Mouse (Mus musculus): ENCODE data around the gene Col28a1. TPM values are rescaled to one million over a fixed set of nuclear protein-coding genes. Genes with fewer than 3 reads are reported as not detected.
"Not testable (repeated sequence)": the region's sequence is repeated elsewhere in the genome, so short reads cannot be mapped to it uniquely, and the experiment has no call there.

Col28a1 gene
- polyA plus RNA-seq, 1 experiment from 2014 or later: 1.2 TPM

- no peaks in the 10 kb centered on the region for H3K4me1 ChIP-seq (replicated peaks)
- no peak overlapping the region for H3K9ac ChIP-seq
- no peak overlapping the region for H3K27ac ChIP-seq (replicated peaks)
- H3K27me3 ChIP-seq: no peaks in the 10 kb centered on the region
- 90% methylated on average over 3 of the region's 3 CpGs for WGBS
- H3K4me3 ChIP-seq: no peak overlapping the region
- H3K36me3 ChIP-seq: no peaks in the 10 kb centered on the region
- no peaks in the 10 kb centered on the region for H3K9me3 ChIP-seq
- no peak for ATAC-seq (ENCODE audit: low FRiP score, low read depth)
- H3K4me2 ChIP-seq: no peak overlapping the region
These were observed 125.3 kb downstream of the Col28a1 start for GRCm38 (mm10) chr6:8067124-8067523.

- Histone ChIP-seq H3K4me3 (no peak overlapping the region), H3K4me2 (no peak overlapping the region), H3K9ac (no peak overlapping the region), H3K27me3 (no peaks in the 10 kb centered on the region), H3K4me1 (replicated peaks) (no peaks in the 10 kb centered on the region), H3K27ac (replicated peaks) (no peak overlapping the region), H3K9me3 (no peaks in the 10 kb centered on the region), H3K36me3 (no peaks in the 10 kb centered on the region)
- 64% methylated on average over 3 of the region's 3 CpGs for WGBS
- no peak for ATAC-seq (ENCODE audit: low FRiP score, low read depth)
These were observed 126.2 kb downstream of the Col28a1 start for GRCm38 (mm10) chr6:8066208-8066607.

- Histone ChIP-seq H3K27me3 (no peaks in the 10 kb centered on the region), H3K4me1 (replicated peaks) (no peaks in the 10 kb centered on the region), H3K36me3 (no peaks in the 10 kb centered on the region), H3K27ac (replicated peaks) (no peak overlapping the region), H3K4me3 (no peak overlapping the region), H3K4me2 (no peak overlapping the region), H3K9me3 (no peaks in the 10 kb centered on the region), H3K9ac (no peak overlapping the region)
- ATAC-seq (ENCODE audit: low FRiP score, low read depth): no peak
- WGBS: 91% methylated on average over 7 of the region's 7 CpGs
These were observed 133.2 kb downstream of the Col28a1 start for GRCm38 (mm10) chr6:8059199-8059598.

- H3K4me3 ChIP-seq: no peak overlapping the region
- no peak overlapping the region for H3K4me2 ChIP-seq
- no peaks in the 10 kb centered on the region for H3K9me3 ChIP-seq
- no peaks in the 10 kb centered on the region for H3K36me3 ChIP-seq
- no peak overlapping the region for H3K9ac ChIP-seq
- H3K4me1 ChIP-seq (replicated peaks): no peaks in the 10 kb centered on the region
- H3K27me3 ChIP-seq: no peaks in the 10 kb centered on the region
- 84% methylated on average over 2 of the region's 2 CpGs for whole genome bisulfite sequencing
- no peak for ATAC-seq (ENCODE audit: low FRiP score, low read depth)
- H3K27ac ChIP-seq (replicated peaks): no peak overlapping the region
These were observed 144.2 kb downstream of the Col28a1 start for GRCm38 (mm10) chr6:8048216-8048615.

GRCm38 (mm10) chr6:8046446-8046845 lies 146.0 kb downstream of the Col28a1 start:
- WGBS: 83% methylated on average over 4 of the region's 4 CpGs
- Histone ChIP-seq H3K27ac (replicated peaks) (no peak overlapping the region), H3K4me2 (no peak overlapping the region), H3K9me3 (no peaks in the 10 kb centered on the region), H3K27me3 (no peaks in the 10 kb centered on the region), H3K9ac (no peak overlapping the region), H3K4me3 (no peak overlapping the region), H3K4me1 (replicated peaks) (no peaks in the 10 kb centered on the region), H3K36me3 (no peaks in the 10 kb centered on the region)
- ATAC-seq (ENCODE audit: low FRiP score, low read depth): no peak

- WGBS: 97% methylated on average over 1 of the region's 1 CpGs
- Histone ChIP-seq H3K4me2 (no peak overlapping the region), H3K4me1 (replicated peaks) (no peaks in the 10 kb centered on the region), H3K9me3 (no peaks in the 10 kb centered on the region), H3K27me3 (no peaks in the 10 kb centered on the region), H3K9ac (no peak overlapping the region), H3K4me3 (no peak overlapping the region), H3K36me3 (no peaks in the 10 kb centered on the region), H3K27ac (replicated peaks) (no peak overlapping the region)
- no peak for ATAC-seq (ENCODE audit: low FRiP score, low read depth)
These were observed 146.6 kb downstream of the Col28a1 start for GRCm38 (mm10) chr6:8045825-8046224.

GRCm38 (mm10) chr6:8028711-8029110 lies 163.7 kb downstream of the Col28a1 start:
- no peak overlapping the region for H3K27ac ChIP-seq (replicated peaks)
- H3K36me3 ChIP-seq: no peaks in the 10 kb centered on the region
- no peak overlapping the region for H3K9ac ChIP-seq
- no peak for ATAC-seq (ENCODE audit: low FRiP score, low read depth)
- H3K4me2 ChIP-seq: no peak overlapping the region
- WGBS: 86% methylated on average over 4 of the region's 4 CpGs
- no peaks in the 10 kb centered on the region for H3K27me3 ChIP-seq
- H3K9me3 ChIP-seq: no peaks in the 10 kb centered on the region
- no peaks in the 10 kb centered on the region for H3K4me1 ChIP-seq (replicated peaks)
- H3K4me3 ChIP-seq: no peak overlapping the region

GRCm38 (mm10) chr6:8025332-8026129 lies 166.9 kb downstream of the Col28a1 start:
- H3K9me3 ChIP-seq: no peaks in the 10 kb centered on the region
- no peaks in the 10 kb centered on the region for H3K27me3 ChIP-seq
- H3K4me1 ChIP-seq (replicated peaks): no peaks in the 10 kb centered on the region
- no peak for ATAC-seq (ENCODE audit: low FRiP score, low read depth)
- no peaks in the 10 kb centered on the region for H3K36me3 ChIP-seq
- no peak overlapping the region for H3K4me3 ChIP-seq
- H3K4me2 ChIP-seq: no peak overlapping the region
- 89% methylated on average over 7 of the region's 7 CpGs for WGBS
- no peak overlapping the region for H3K9ac ChIP-seq
- H3K27ac ChIP-seq (replicated peaks): no peak overlapping the region

- Histone ChIP-seq H3K36me3 (no peaks in the 10 kb centered on the region), H3K9me3 (no peaks in the 10 kb centered on the region), H3K4me1 (replicated peaks) (no peaks in the 10 kb centered on the region), H3K4me2 (no peak overlapping the region), H3K27ac (replicated peaks) (no peak overlapping the region), H3K9ac (no peak overlapping the region), H3K27me3 (no peaks in the 10 kb centered on the region), H3K4me3 (no peak overlapping the region)
- 93% methylated on average over 3 of the region's 3 CpGs for WGBS
- no peak for ATAC-seq (ENCODE audit: low FRiP score, low read depth)
These were observed 168.9 kb downstream of the Col28a1 start for GRCm38 (mm10) chr6:8023527-8023926.

GRCm38 (mm10) chr6:7994736-7995135 lies 197.7 kb downstream of the Col28a1 start:
- Histone ChIP-seq H3K4me2 (no peak overlapping the region), H3K9me3 (no peaks in the 10 kb centered on the region), H3K9ac (no peak overlapping the region), H3K36me3 (no peaks in the 10 kb centered on the region), H3K4me3 (no peak overlapping the region), H3K4me1 (replicated peaks) (no peaks in the 10 kb centered on the region), H3K27me3 (no peaks in the 10 kb centered on the region), H3K27ac (replicated peaks) (no peak overlapping the region)
- no peak for ATAC-seq (ENCODE audit: low FRiP score, low read depth)
- WGBS: 82% methylated on average over 4 of the region's 4 CpGs

- Histone ChIP-seq H3K9ac (no peak overlapping the region), H3K4me2 (peak overlapping the region; percentile 42), H3K36me3 (no peaks in the 10 kb centered on the region), H3K9me3 (no peaks in the 10 kb centered on the region), H3K4me1 (replicated peaks) (no peaks in the 10 kb centered on the region), H3K4me3 (0 out of 2 replicates have a peak overlapping the region, but pooled peaks have one; percentile 23), H3K27ac (replicated peaks) (no peak overlapping the region), H3K27me3 (no peaks in the 10 kb centered on the region)
- WGBS: 33% methylated on average over 7 of the region's 7 CpGs
- no peak for ATAC-seq (ENCODE audit: low FRiP score, low read depth)
These were observed 208.8 kb downstream of the Col28a1 start for GRCm38 (mm10) chr6:7983646-7983979.

- not testable (repeated sequence) for H3K4me1 ChIP-seq (replicated peaks); H3K9me3 ChIP-seq; H3K36me3 ChIP-seq; H3K27ac ChIP-seq (replicated peaks); H3K27me3 ChIP-seq
- Histone ChIP-seq H3K4me2 (peak overlapping the region; percentile 42), H3K4me3 (peak overlapping the region; percentile 23), H3K9ac (0 out of 2 replicates have a peak overlapping the region, but pooled peaks have one; percentile 19)
- WGBS: 66% methylated on average over 32 of the region's 32 CpGs
- ATAC-seq (ENCODE audit: low FRiP score, low read depth): peak; percentile 59; the same call in 1 of the 2 replicates
These were observed 209.3 kb downstream of the Col28a1 start for GRCm38 (mm10) chr6:7982958-7983645.

Measured in hindbrain, embryonic 15.5 days (tissue).